Mouse (Mus musculus): ENCODE measurements around the gene Henmt1. TPM values are rescaled to one million over a fixed set of nuclear protein-coding genes. Genes with fewer than 3 reads are reported as not detected.

Henmt1 gene
- 0.71 and 0.74 TPM in 2 replicates for polyA plus RNA-seq (2016; fragmentation: Nextera tagmentation; extraction: Ambion mirVana)

- H3K4me1 ChIP-seq, result no peaks in the 10 kb centered on the region
- no peak for ATAC-seq (ENCODE audit: low FRiP score, low read depth)
- 91% methylated on average over 5 of the region's 5 CpGs for WGBS
- H3K36me3 ChIP-seq, result no peaks in the 10 kb centered on the region; the same call in 1 of the 2 replicates
- no peak within 1 kb of the TSS for H3K27ac ChIP-seq
- H3K27me3 ChIP-seq (replicated peaks), result no peaks in the 10 kb centered on the region
- H3K4me2 ChIP-seq (replicated peaks), result peak within 1 kb of the TSS; percentile 58
- no peak within 1 kb of the TSS for H3K9ac ChIP-seq
- peak within 1 kb of the TSS; percentile 27 for H3K4me3 ChIP-seq
- no peaks in the 10 kb centered on the region for H3K9me3 ChIP-seq
These were observed at the start of gene Henmt1 for GRCm38 (mm10) chr3:108939573-108939972. Gene Henmt1, plus strand, starts transcription at chr3:108939873.

GRCm38 (mm10) chr3:108889908-108890307 is 49.8 kb upstream of the Henmt1 start, which contains the start of gene Fndc7:
Gene Fndc7, minus strand, starts transcription at chr3:108890008.
- H3K36me3 ChIP-seq, result no peaks in the 10 kb centered on the region
- no peaks in the 10 kb centered on the region for H3K27me3 ChIP-seq (replicated peaks)
- WGBS, result 88% methylated on average over 1 of the region's 1 CpGs
- no peak within 1 kb of the TSS for H3K27ac ChIP-seq
- no peak within 1 kb of the TSS for H3K9ac ChIP-seq
- H3K4me2 ChIP-seq (replicated peaks), result no peak within 1 kb of the TSS
- H3K4me3 ChIP-seq, result no peak within 1 kb of the TSS
- peaks cover 13% of the 10 kb centered on the region for H3K4me1 ChIP-seq
- no peaks in the 10 kb centered on the region for H3K9me3 ChIP-seq
- ATAC-seq (ENCODE audit: low FRiP score, low read depth), result no peak

- ATAC-seq (ENCODE audit: low FRiP score, low read depth), result no peak
- no peak overlapping the region for H3K4me2 ChIP-seq (replicated peaks)
- H3K9ac ChIP-seq, result no peak overlapping the region
- no peaks in the 10 kb centered on the region for H3K27me3 ChIP-seq (replicated peaks)
- no peak overlapping the region for H3K27ac ChIP-seq
- no peaks in the 10 kb centered on the region for H3K36me3 ChIP-seq
- H3K9me3 ChIP-seq, result no peaks in the 10 kb centered on the region
- no peak overlapping the region for H3K4me3 ChIP-seq
- H3K4me1 ChIP-seq, result 0 out of 2 replicates have a peak, but pooled peaks cover 3% of the 10 kb centered on the region
- 95% methylated on average over 1 of the region's 1 CpGs for WGBS
These were observed 47.6 kb upstream of the Henmt1 start for GRCm38 (mm10) chr3:108892080-108892479.

- no peak overlapping the region for H3K9ac ChIP-seq
- WGBS, result 67% methylated on average over 4 of the region's 4 CpGs
- H3K27ac ChIP-seq, result no peak overlapping the region
- no peak overlapping the region for H3K4me3 ChIP-seq
- H3K9me3 ChIP-seq, result no peaks in the 10 kb centered on the region
- H3K4me2 ChIP-seq (replicated peaks), result no peak overlapping the region
- ATAC-seq (ENCODE audit: low FRiP score, low read depth), result no peak
- H3K27me3 ChIP-seq (replicated peaks), result no peaks in the 10 kb centered on the region
- H3K4me1 ChIP-seq, result no peaks in the 10 kb centered on the region
- no peaks in the 10 kb centered on the region for H3K36me3 ChIP-seq
These were observed 46.8 kb upstream of the Henmt1 start for GRCm38 (mm10) chr3:108892914-108893313.

- H3K9ac ChIP-seq, result no peak overlapping the region
- ATAC-seq (ENCODE audit: low FRiP score, low read depth), result no peak
- no peak overlapping the region for H3K4me3 ChIP-seq
- no peak overlapping the region for H3K4me2 ChIP-seq (replicated peaks)
- 95% methylated on average over 4 of the region's 4 CpGs for WGBS
- H3K27me3 ChIP-seq (replicated peaks), result no peaks in the 10 kb centered on the region
- no peaks in the 10 kb centered on the region for H3K9me3 ChIP-seq
- no peak overlapping the region for H3K27ac ChIP-seq
- peaks cover 22% of the 10 kb centered on the region for H3K36me3 ChIP-seq
- H3K4me1 ChIP-seq, result no peaks in the 10 kb centered on the region
These were observed 41.0 kb upstream of the Henmt1 start for GRCm38 (mm10) chr3:108898640-108899039.

- H3K36me3 ChIP-seq, result peaks cover 37% of the 10 kb centered on the region
- 83% methylated on average over 3 of the region's 3 CpGs for WGBS
These were observed 39.5 kb upstream of the Henmt1 start for GRCm38 (mm10) chr3:108900147-108900546.

GRCm38 (mm10) chr3:108900681-108901080 is 39.0 kb upstream of the Henmt1 start:
- no peak overlapping the region for H3K27ac ChIP-seq
- peaks cover 38% of the 10 kb centered on the region for H3K36me3 ChIP-seq
- no peaks in the 10 kb centered on the region for H3K27me3 ChIP-seq (replicated peaks)
- 83% methylated on average over 5 of the region's 5 CpGs for WGBS
- H3K4me1 ChIP-seq, result no peaks in the 10 kb centered on the region
- H3K9ac ChIP-seq, result no peak overlapping the region
- no peak overlapping the region for H3K4me2 ChIP-seq (replicated peaks)
- H3K9me3 ChIP-seq, result no peaks in the 10 kb centered on the region
- no peak overlapping the region for H3K4me3 ChIP-seq
- ATAC-seq (ENCODE audit: low FRiP score, low read depth), result no peak

More at GRCm38 (mm10) chr3:108900147-108900546, 39.5 kb upstream of the Henmt1 start:
- Histone ChIP-seq H3K27me3 (replicated peaks) (no peaks in the 10 kb centered on the region), H3K9ac (no peak overlapping the region), H3K27ac (no peak overlapping the region), H3K4me2 (replicated peaks) (no peak overlapping the region), H3K4me3 (no peak overlapping the region), H3K4me1 (no peaks in the 10 kb centered on the region), H3K9me3 (no peaks in the 10 kb centered on the region)
- ATAC-seq (ENCODE audit: low FRiP score, low read depth), result no peak

GRCm38 (mm10) chr3:108902038-108902437 is 37.6 kb upstream of the Henmt1 start:
- Histone ChIP-seq H3K27ac (no peak overlapping the region), H3K4me3 (no peak overlapping the region), H3K36me3 (peaks cover 42% of the 10 kb centered on the region), H3K9ac (no peak overlapping the region), H3K4me1 (no peaks in the 10 kb centered on the region), H3K9me3 (no peaks in the 10 kb centered on the region), H3K4me2 (replicated peaks) (no peak overlapping the region), H3K27me3 (replicated peaks) (no peaks in the 10 kb centered on the region)
- no peak for ATAC-seq (ENCODE audit: low FRiP score, low read depth)
- WGBS, result 58% methylated on average over 2 of the region's 2 CpGs

- WGBS, result 92% methylated on average over 6 of the region's 6 CpGs
- Histone ChIP-seq H3K27me3 (replicated peaks) (no peaks in the 10 kb centered on the region), H3K4me1 (no peaks in the 10 kb centered on the region), H3K36me3 (peaks cover 50% of the 10 kb centered on the region), H3K9me3 (no peaks in the 10 kb centered on the region), H3K4me2 (replicated peaks) (no peak overlapping the region), H3K27ac (no peak overlapping the region), H3K4me3 (no peak overlapping the region), H3K9ac (no peak overlapping the region)
- no peak for ATAC-seq (ENCODE audit: low FRiP score, low read depth)
These were observed 36.7 kb upstream of the Henmt1 start for GRCm38 (mm10) chr3:108902934-108903333.

- peaks cover 13% of the 10 kb centered on the region for H3K36me3 ChIP-seq
- H3K4me3 ChIP-seq, result peak overlapping the region; percentile 91
- no peaks in the 10 kb centered on the region for H3K9me3 ChIP-seq
- no peak for ATAC-seq (ENCODE audit: low FRiP score, low read depth)
- peaks cover 14% of the 10 kb centered on the region for H3K4me1 ChIP-seq
- peak overlapping the region; percentile 96 for H3K27ac ChIP-seq
- peak overlapping the region; percentile 92 for H3K9ac ChIP-seq
- H3K27me3 ChIP-seq (replicated peaks), result no peaks in the 10 kb centered on the region
- WGBS, result under 1% methylated on average over 32 of the region's 32 CpGs
- H3K4me2 ChIP-seq (replicated peaks), result peak overlapping the region; percentile 91
These were observed 29.2 kb upstream of the Henmt1 start for GRCm38 (mm10) chr3:108910303-108911080.

GRCm38 (mm10) chr3:108911081-108911547 is 28.6 kb upstream of the Henmt1 start:
- no peaks in the 10 kb centered on the region for H3K27me3 ChIP-seq (replicated peaks)
- H3K27ac ChIP-seq, result peak overlapping the region; percentile 96
- under 1% methylated on average over 44 of the region's 44 CpGs for WGBS
- peak overlapping the region; percentile 91 for H3K4me3 ChIP-seq
- peak; percentile 89 for ATAC-seq (ENCODE audit: low FRiP score, low read depth)
- no peaks in the 10 kb centered on the region for H3K9me3 ChIP-seq
- peak overlapping the region; percentile 92 for H3K9ac ChIP-seq
- peaks cover 14% of the 10 kb centered on the region for H3K4me1 ChIP-seq
- peaks cover 10% of the 10 kb centered on the region for H3K36me3 ChIP-seq
- H3K4me2 ChIP-seq (replicated peaks), result peak overlapping the region; percentile 91

- Histone ChIP-seq H3K4me2 (replicated peaks) (peak within 1 kb of the TSS; percentile 91), H3K4me1 (peaks cover 14% of the 10 kb centered on the region), H3K36me3 (peaks cover 10% of the 10 kb centered on the region), H3K27me3 (replicated peaks) (no peaks in the 10 kb centered on the region), H3K9me3 (no peaks in the 10 kb centered on the region), H3K27ac (peak within 1 kb of the TSS; percentile 96), H3K9ac (peak within 1 kb of the TSS; percentile 92), H3K4me3 (peak within 1 kb of the TSS; percentile 91)
- peak; percentile 100 for ATAC-seq (ENCODE audit: low FRiP score, low read depth)
- 1% methylated on average over 53 of the region's 53 CpGs for WGBS
These were observed 27.9 kb upstream of the Henmt1 start, which contains the start of gene Prpf38b for GRCm38 (mm10) chr3:108911548-108912413. Gene Prpf38b, minus strand, starts transcription at chr3:108911727.

All from neural tube, embryonic 12.5 days (tissue).